Mouse (Mus musculus) neural tube, embryonic 13.5 days (tissue): ENCODE data around the gene Zfp385a. TPM values are rescaled to one million over a fixed set of nuclear protein-coding genes. Genes with fewer than 3 reads are reported as not detected.

ENCODE experiments used
- ATAC-seq: fragments of 200-750 bp; cut with Nextera tagmentation; 2 replicates; pipeline ENCODE4 v1.8.0; 2017; ENCODE audit warnings: low read depth, mild to moderate bottlenecking, moderate TSS enrichment, moderate library complexity
- H3K27ac ChIP-seq: fragments of 300-500 bp; sonication (generic); replicated peaks from 2 replicates; pipeline ENCODE4 v1.5.1; 2015; ENCODE audit warnings: moderate library complexity, mild to moderate bottlenecking, inconsistent platforms
- H3K27me3 ChIP-seq: fragments of 300-500 bp; sonication (generic); 2 replicates; pipeline ENCODE4 v1.6.1; 2015; ENCODE audit warnings: mild to moderate bottlenecking, inconsistent platforms
- H3K36me3 ChIP-seq: fragments of 300-500 bp; sonication (generic); 2 replicates; pipeline ENCODE4 v1.6.1; 2015; ENCODE audit warnings: mild to moderate bottlenecking, inconsistent platforms
- H3K4me1 ChIP-seq: fragments of 300-500 bp; sonication (generic); replicated peaks from 2 replicates; pipeline ENCODE4 v1.6.1; 2015; ENCODE audit warnings: inconsistent platforms
- H3K4me2 ChIP-seq: fragments of 300-500 bp; sonication (generic); 2 replicates; pipeline ENCODE4 v1.6.1; 2015; ENCODE audit warnings: inconsistent platforms, mild to moderate bottlenecking, moderate library complexity
- H3K4me3 ChIP-seq: fragments of 300-500 bp; sonication (generic); 2 replicates; pipeline ENCODE4 v1.5.1; 2015; ENCODE audit warnings: mild to moderate bottlenecking, inconsistent platforms
- H3K9ac ChIP-seq: fragments of 300-500 bp; sonication (generic); 2 replicates; pipeline ENCODE4 v1.6.1; 2015; ENCODE audit warnings: moderate library complexity, mild to moderate bottlenecking, inconsistent platforms
- H3K9me3 ChIP-seq: fragments of 300-500 bp; sonication (generic); 2 replicates; pipeline ENCODE4 v1.6.1; 2016; ENCODE audit warnings: inconsistent platforms
- WGBS: fragments of 180-500 bp; shearing (Covaris S2); methylation state at CpG from one replicate; pipeline ENCODE4 v1.1.7; 2015; 5-methylcytosine and 5-hydroxymethylcytosine counted together
- polyA plus RNA-seq: library from polyadenylated mRNA; unstranded; fragments of >200 nt; fragmentation: Nextera tagmentation; extraction: Ambion mirVana; gene quantifications from 2 replicates; pipeline ENCODE4 v1.2.1, GENCODE M21; 2015

Gene Zfp385a
- polyA plus RNA-seq, 1 experiment from 2014 or later = 18.4 TPM

GRCm38 (mm10) chr15:103292673-103293345, 47.1 kb downstream of the Zfp385a start:
- Histone ChIP-seq H3K4me2 (no peak overlapping the region), H3K4me3 (no peak overlapping the region), H3K27ac (0 out of 2 replicates have a peak overlapping the region, but pooled peaks have one; percentile 59), H3K4me1 (peaks cover 67% of the 10 kb centered on the region), H3K9ac (no peak overlapping the region), H3K27me3 (no peaks in the 10 kb centered on the region), H3K9me3 (no peaks in the 10 kb centered on the region), H3K36me3 (peaks cover 32% of the 10 kb centered on the region)
- ATAC-seq = no peak
- WGBS = 78% methylated on average over 4 of the region's 4 CpGs

GRCm38 (mm10) chr15:103290843-103291242, 49.0 kb downstream of the Zfp385a start:
- H3K27me3 ChIP-seq = no peaks in the 10 kb centered on the region
- H3K9me3 ChIP-seq = no peaks in the 10 kb centered on the region
- H3K4me1 ChIP-seq = peaks cover 55% of the 10 kb centered on the region
- peaks cover 32% of the 10 kb centered on the region for H3K36me3 ChIP-seq
- peak overlapping the region; percentile 31 for H3K9ac ChIP-seq
- peak; percentile 60 for ATAC-seq
- whole genome bisulfite sequencing = 50% methylated on average over 9 of the region's 9 CpGs
- peak overlapping the region; percentile 6; the same call in 1 of the 2 replicates for H3K4me2 ChIP-seq
- no peak overlapping the region for H3K4me3 ChIP-seq
- H3K27ac ChIP-seq = peak overlapping the region; percentile 89

- Histone ChIP-seq H3K9ac (0 out of 2 replicates have a peak overlapping the region, but pooled peaks have one; percentile 31), H3K27me3 (no peaks in the 10 kb centered on the region), H3K36me3 (peaks cover 32% of the 10 kb centered on the region), H3K27ac (peak overlapping the region; percentile 89), H3K9me3 (no peaks in the 10 kb centered on the region), H3K4me2 (no peak overlapping the region), H3K4me1 (peaks cover 55% of the 10 kb centered on the region), H3K4me3 (no peak overlapping the region)
- 56% methylated on average over 6 of the region's 6 CpGs for WGBS
- peak; percentile 65 for ATAC-seq
Measured at GRCm38 (mm10) chr15:103290417-103290816, 49.5 kb downstream of the Zfp385a start.

- peak; percentile 47; the same call in 1 of the 2 replicates for ATAC-seq
- peaks cover 32% of the 10 kb centered on the region for H3K36me3 ChIP-seq
- 16% methylated on average over 5 of the region's 5 CpGs for WGBS
Measured at GRCm38 (mm10) chr15:103289600-103289999, 50.3 kb downstream of the Zfp385a start.

GRCm38 (mm10) chr15:103285778-103286417, 54.0 kb downstream of the Zfp385a start:
- ATAC-seq = no peak
- Histone ChIP-seq H3K4me1 (peaks cover 56% of the 10 kb centered on the region), H3K27ac (peak overlapping the region; percentile 75), H3K36me3 (0 out of 2 replicates have a peak, but pooled peaks cover 5% of the 10 kb centered on the region), H3K4me2 (no peak overlapping the region), H3K9me3 (no peaks in the 10 kb centered on the region), H3K9ac (no peak overlapping the region), H3K4me3 (no peak overlapping the region), H3K27me3 (no peaks in the 10 kb centered on the region)
- WGBS = 58% methylated on average over 1 of the region's 1 CpGs

More at GRCm38 (mm10) chr15:103289600-103289999, 50.3 kb downstream of the Zfp385a start:
- no peak overlapping the region for H3K4me3 ChIP-seq
- peak overlapping the region; percentile 56 for H3K9ac ChIP-seq
- no peak overlapping the region for H3K4me2 ChIP-seq
- no peaks in the 10 kb centered on the region for H3K9me3 ChIP-seq
- H3K27ac ChIP-seq = peak overlapping the region; percentile 89
- peaks cover 58% of the 10 kb centered on the region for H3K4me1 ChIP-seq
- no peaks in the 10 kb centered on the region for H3K27me3 ChIP-seq

GRCm38 (mm10) chr15:103284647-103285046, 55.2 kb downstream of the Zfp385a start:
- no peak overlapping the region for H3K4me2 ChIP-seq
- H3K36me3 ChIP-seq = no peaks in the 10 kb centered on the region
- no peaks in the 10 kb centered on the region for H3K9me3 ChIP-seq
- no peak overlapping the region for H3K9ac ChIP-seq
- H3K27ac ChIP-seq = peak overlapping the region; percentile 75
- WGBS = 38% methylated on average over 2 of the region's 2 CpGs
- no peaks in the 10 kb centered on the region for H3K27me3 ChIP-seq
- H3K4me3 ChIP-seq = no peak overlapping the region
- peaks cover 46% of the 10 kb centered on the region for H3K4me1 ChIP-seq
- ATAC-seq = no peak

- WGBS = 42% methylated on average over 3 of the region's 3 CpGs
- no peaks in the 10 kb centered on the region for H3K36me3 ChIP-seq
- H3K9me3 ChIP-seq = no peaks in the 10 kb centered on the region
- no peak overlapping the region for H3K9ac ChIP-seq
- H3K4me1 ChIP-seq = peaks cover 42% of the 10 kb centered on the region
- no peak overlapping the region for H3K4me2 ChIP-seq
- no peak overlapping the region for H3K4me3 ChIP-seq
- peak overlapping the region; percentile 75; the same call in 1 of the 2 replicates for H3K27ac ChIP-seq
- no peak for ATAC-seq
- H3K27me3 ChIP-seq = no peaks in the 10 kb centered on the region
Measured at GRCm38 (mm10) chr15:103284066-103284465, 55.8 kb downstream of the Zfp385a start.

- no peak overlapping the region for H3K9ac ChIP-seq
- no peaks in the 10 kb centered on the region for H3K36me3 ChIP-seq
- peaks cover 53% of the 10 kb centered on the region for H3K4me1 ChIP-seq
- H3K9me3 ChIP-seq = no peaks in the 10 kb centered on the region
- no peak overlapping the region for H3K4me3 ChIP-seq
- H3K27me3 ChIP-seq = no peaks in the 10 kb centered on the region
- no peak overlapping the region for H3K27ac ChIP-seq
- no peak overlapping the region for H3K4me2 ChIP-seq
- 91% methylated on average over 3 of the region's 3 CpGs for WGBS
- ATAC-seq = no peak
Measured at GRCm38 (mm10) chr15:103281465-103282205, 58.3 kb downstream of the Zfp385a start.

GRCm38 (mm10) chr15:103280817-103281464, 59.0 kb downstream of the Zfp385a start:
- no peak for ATAC-seq
- H3K4me1 ChIP-seq = peaks cover 49% of the 10 kb centered on the region
- 67% methylated on average over 3 of the region's 3 CpGs for WGBS
- no peak overlapping the region for H3K4me3 ChIP-seq
- no peaks in the 10 kb centered on the region for H3K27me3 ChIP-seq
- no peak overlapping the region for H3K9ac ChIP-seq
- no peak overlapping the region for H3K4me2 ChIP-seq
- H3K9me3 ChIP-seq = no peaks in the 10 kb centered on the region
- no peaks in the 10 kb centered on the region for H3K36me3 ChIP-seq
- H3K27ac ChIP-seq = no peak overlapping the region

GRCm38 (mm10) chr15:103279750-103280149, 60.1 kb downstream of the Zfp385a start:
- H3K9me3 ChIP-seq = no peaks in the 10 kb centered on the region
- H3K27ac ChIP-seq = 0 out of 2 replicates have a peak overlapping the region, but pooled peaks have one; percentile 54
- no peak overlapping the region for H3K9ac ChIP-seq
- peaks cover 38% of the 10 kb centered on the region for H3K4me1 ChIP-seq
- no peaks in the 10 kb centered on the region for H3K27me3 ChIP-seq
- ATAC-seq = no peak
- no peak overlapping the region for H3K4me2 ChIP-seq
- 51% methylated on average over 3 of the region's 3 CpGs for WGBS
- no peak overlapping the region for H3K4me3 ChIP-seq
- no peaks in the 10 kb centered on the region for H3K36me3 ChIP-seq

- Histone ChIP-seq H3K4me3 (no peak overlapping the region), H3K36me3 (no peaks in the 10 kb centered on the region), H3K9ac (peak overlapping the region; percentile 49; the same call in 1 of the 2 replicates), H3K4me1 (peaks cover 50% of the 10 kb centered on the region), H3K4me2 (peak overlapping the region; percentile 17), H3K27ac (peak overlapping the region; percentile 77), H3K27me3 (no peaks in the 10 kb centered on the region), H3K9me3 (no peaks in the 10 kb centered on the region)
- WGBS = 19% methylated on average over 7 of the region's 7 CpGs
- ATAC-seq = peak; percentile 55; the same call in 1 of the 2 replicates
Measured at GRCm38 (mm10) chr15:103277949-103278348, 61.9 kb downstream of the Zfp385a start.
